Mouse (Mus musculus): ENCODE results near the gene Olfr610.
"Not testable (repeated sequence)": the region's sequence is repeated elsewhere in the genome, so short reads cannot be mapped to it uniquely, and the experiment has no call there.

Olfr610 gene

DNA sequence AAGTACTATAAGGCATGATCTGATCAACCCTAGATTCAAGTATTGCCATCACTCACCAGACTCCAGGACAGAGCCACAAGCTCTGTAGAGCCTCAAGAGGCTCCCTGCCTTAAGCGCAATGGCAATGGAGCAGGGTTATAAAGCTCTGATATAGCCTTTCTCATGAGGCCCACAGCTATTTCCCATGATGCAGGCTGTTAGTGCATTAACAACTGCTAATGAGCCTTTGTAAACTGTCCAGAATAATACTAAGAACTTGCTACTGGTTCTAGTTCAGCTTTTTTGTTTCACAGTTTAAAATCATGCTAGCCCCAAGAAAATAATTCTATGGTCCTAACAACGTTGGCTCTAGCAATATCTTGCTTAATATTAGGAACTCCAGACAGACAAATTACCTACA, at the start of gene Olfr610:
Olfr610 (minus strand) TSS at position 101 of the 400 bp plus-strand sequence.
- DNase-seq (ENCODE audit: low read depth): no peak

DNA sequence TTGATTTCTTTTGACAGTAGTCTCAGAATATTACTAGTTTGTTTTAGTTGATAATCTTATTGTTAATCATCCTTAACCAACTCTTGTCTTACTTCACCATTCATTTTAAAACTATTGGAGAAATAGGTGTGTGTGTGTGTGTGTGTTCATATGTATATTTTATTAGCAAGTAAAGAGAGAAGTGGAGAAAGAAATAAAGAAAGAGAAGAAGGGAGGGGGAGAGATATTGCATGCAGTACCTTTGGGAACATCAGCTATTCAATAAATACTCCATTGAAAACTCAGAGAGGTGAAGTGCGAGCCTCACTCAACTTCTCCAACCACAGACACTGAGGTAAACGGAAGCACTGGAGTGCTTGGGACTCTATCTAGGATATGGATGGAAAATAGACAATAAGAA, 43.9 kb upstream of the Olfr610 start, which contains the start of gene Olfr615:
Olfr615 (plus strand) TSS at position 301 of the 400 bp plus-strand sequence.
- DNase-seq (ENCODE audit: low read depth): no peak

DNA sequence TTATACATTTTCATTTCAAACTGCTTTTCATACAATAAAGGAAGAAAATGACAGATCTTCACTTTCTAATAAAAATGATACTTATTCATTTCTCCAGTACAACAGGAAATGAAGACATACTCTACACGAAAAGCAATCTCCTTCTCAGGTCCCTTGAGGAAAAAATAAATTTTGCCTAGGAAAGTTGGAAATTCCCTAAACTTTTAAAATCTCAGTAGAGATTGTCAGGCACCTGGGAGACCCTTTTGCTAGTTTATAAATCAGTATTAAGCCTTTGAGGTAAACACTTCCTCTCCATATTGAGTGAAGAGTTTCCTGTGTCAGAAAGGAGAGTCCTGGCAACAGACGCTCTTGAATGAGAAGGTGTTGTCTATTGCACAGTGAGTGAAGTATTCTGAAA, 35.9 kb upstream of the Olfr610 start, which contains the start of gene Olfr613:
Olfr613 (plus strand) TSS at position 301 of the 400 bp plus-strand sequence.
- DNase-seq (ENCODE audit: low read depth): no peak

DNA sequence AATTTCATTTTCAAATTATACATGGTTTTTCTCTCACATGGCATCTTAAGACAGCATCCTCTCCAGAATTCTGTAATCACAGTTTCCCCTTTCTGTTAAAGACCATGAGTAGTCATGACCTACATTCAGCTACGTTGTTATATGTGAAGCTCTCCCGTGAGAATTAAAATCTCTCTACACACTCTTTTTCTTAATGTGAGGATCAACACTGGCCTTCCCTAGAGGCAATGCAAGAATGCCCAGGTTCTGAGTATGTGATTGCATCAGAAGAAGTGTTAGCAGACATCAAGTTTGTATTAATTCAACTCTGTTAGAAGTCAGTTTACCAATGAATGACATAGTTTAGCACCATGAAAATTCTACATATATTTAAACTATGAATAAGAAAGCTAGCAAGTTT, 30.7 kb upstream of the Olfr610 start, which contains the start of gene Olfr612:
Olfr612 (minus strand) TSS at position 101 of the 400 bp plus-strand sequence.
- DNase-seq (ENCODE audit: low read depth): not testable (repeated sequence)

DNA sequence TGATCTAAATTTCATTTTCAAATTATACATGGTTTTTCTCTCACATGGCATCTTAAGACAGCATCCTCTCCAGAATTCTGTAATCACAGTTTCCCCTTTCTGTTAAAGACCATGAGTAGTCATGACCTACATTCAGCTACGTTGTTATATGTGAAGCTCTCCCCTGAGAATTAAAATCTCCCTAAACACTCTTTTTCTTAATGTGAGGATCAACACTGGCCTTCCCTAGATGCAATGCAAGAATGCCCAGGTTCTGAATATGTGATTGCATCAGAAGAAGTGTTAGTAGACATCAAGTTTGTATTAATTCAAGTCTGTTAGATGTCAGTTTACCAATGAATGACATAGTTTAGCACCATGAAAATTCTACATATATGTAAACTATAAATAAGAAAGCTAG, 8.8 kb upstream of the Olfr610 start, which contains the start of gene Olfr611:
Olfr611 (minus strand) TSS at position 101 of the 400 bp plus-strand sequence.
- not testable (repeated sequence) for DNase-seq (ENCODE audit: low read depth)

DNA sequence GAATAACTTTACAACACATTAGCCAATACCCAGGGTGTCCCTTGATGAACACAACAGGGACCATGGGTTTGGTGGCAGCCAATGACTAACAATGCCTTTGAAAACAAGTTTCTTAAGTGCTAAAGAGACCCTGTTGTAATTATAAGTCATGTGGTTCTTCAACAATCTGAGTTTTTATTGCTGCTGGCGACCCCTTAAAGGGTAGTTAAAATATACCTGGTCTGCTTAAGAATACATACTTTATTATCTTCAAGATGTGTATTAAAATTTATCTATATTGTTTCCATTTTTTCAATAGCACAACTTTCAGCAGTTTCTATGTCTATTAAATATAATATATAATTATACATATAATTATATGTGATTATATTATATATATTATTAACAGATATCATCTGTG, 14.0 kb downstream of the Olfr610 start, which contains the start of gene Olfr609:
Olfr609 (minus strand) TSS at position 101 of the 400 bp plus-strand sequence.
- no peak for DNase-seq (ENCODE audit: low read depth)

DNA sequence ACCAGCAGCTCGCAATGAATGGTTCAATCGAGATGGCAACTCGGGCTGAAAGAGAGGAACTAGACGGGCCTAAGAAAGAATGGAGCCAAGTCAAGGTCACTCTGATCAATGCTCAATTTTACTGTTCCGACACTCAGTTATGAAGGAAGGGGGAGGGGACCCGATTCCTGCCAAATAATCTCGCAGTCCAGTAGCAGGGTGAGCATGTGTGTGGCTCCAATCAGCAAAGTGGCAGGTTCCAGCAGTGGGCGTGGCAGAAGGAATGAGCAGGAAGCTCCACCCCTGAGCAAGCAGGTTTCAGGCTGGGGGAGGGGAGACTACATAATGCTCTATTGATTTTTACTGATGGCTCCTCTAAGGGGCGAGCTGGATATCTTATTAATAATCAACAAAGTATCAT, 34.8 kb downstream of the Olfr610 start:
- not testable (repeated sequence) for DNase-seq (ENCODE audit: low read depth)

DNA sequence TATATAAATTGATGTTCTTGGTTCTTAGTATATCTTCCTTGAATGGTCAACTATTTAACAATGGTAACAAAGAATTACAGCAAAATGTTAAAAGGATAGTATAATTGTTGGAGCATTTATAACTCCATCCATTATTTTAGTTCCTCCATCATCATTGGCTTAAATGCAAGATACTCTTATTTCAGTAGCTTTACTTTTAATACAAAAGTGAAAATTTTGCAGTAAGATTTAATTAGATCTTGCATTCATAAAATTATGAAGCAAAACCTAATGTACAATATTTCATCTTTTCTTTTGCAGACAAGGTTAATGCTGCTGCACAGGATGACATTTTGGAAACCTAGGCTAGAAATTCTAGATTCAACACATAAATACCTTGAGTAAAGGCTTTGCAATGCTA, 42.3 kb downstream of the Olfr610 start, which contains the start of gene Olfr608:
Olfr608 (plus strand) TSS at position 301 of the 400 bp plus-strand sequence.
- no peak for DNase-seq (ENCODE audit: low read depth)

DNA sequence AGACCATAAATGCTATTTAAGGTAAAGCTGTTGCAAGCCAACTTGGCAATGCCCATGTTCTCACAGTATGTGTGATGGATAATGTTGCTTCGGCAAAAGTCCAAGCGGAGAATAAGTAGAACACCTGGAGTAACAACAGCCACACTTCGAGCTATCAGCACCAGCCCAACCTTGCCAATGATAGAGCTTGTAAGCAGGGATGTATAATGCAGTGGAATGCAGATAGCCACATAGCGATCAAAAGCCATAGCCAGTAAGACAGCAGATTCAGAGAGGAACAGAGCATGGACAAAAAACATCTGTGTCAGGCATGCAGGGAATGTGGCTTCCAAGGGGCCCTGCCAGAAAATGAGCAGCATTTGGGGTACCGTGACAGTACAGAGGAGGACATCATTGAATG, 51.3 kb downstream of the Olfr610 start:
- DNase-seq (ENCODE audit: low read depth): no peak

Measured in c-Kit-positive CD71-negative TER-119-negative erythroid progenitor cells, embryonic 14.5 days (primary cell).